Mouse (Mus musculus) heart, adult 2 months (tissue): ENCODE measurements around the gene Ubxn4. TPM values are rescaled to one million over a fixed set of nuclear protein-coding genes. Genes with fewer than 3 reads are reported as not detected.

Source experiments
- DNase-seq, 2 experiments: peaks; one replicate each; pipeline ENCODE4 v3.0.0; 2021
- H3K27ac ChIP-seq: fragments of 200-600 bp; 2 replicates; pipeline ENCODE4 v1.8.1; 2022
- H3K27me3 ChIP-seq: fragments of 200-500 bp; 2 replicates; pipeline ENCODE4 v1.6.1; 2012; ENCODE audit warnings: mild to moderate bottlenecking, low read length, inconsistent platforms, mixed read lengths; ENCODE audit not compliant: control insufficient read depth, insufficient read depth
- H3K36me3 ChIP-seq: fragments of 200-500 bp; 2 replicates; pipeline ENCODE4 v1.6.1; 2012; ENCODE audit warnings: low read length, inconsistent platforms; ENCODE audit not compliant: control insufficient read depth, insufficient read depth
- H3K4me1 ChIP-seq: fragments of 200-500 bp; 2 replicates; pipeline ENCODE4 v1.6.1; 2011; ENCODE audit warnings: low read length; ENCODE audit not compliant: control insufficient read depth, insufficient read depth
- H3K4me3 ChIP-seq: fragments of 200-600 bp; 2 replicates; pipeline ENCODE4 v1.8.1; 2022
- H3K79me2 ChIP-seq: fragments of 200-500 bp; replicated peaks from 2 replicates; pipeline ENCODE4 v1.6.1; 2012; ENCODE audit warnings: mild to moderate bottlenecking, inconsistent platforms, low read length, moderate library complexity, mixed read lengths; ENCODE audit not compliant: control insufficient read depth, insufficient read depth
- H3K9ac ChIP-seq: fragments of 200-500 bp; 2 replicates; pipeline ENCODE4 v1.6.1; 2012; ENCODE audit warnings: low read depth, mild to moderate bottlenecking, control low read depth, inconsistent platforms, low read length, mixed read lengths
- CTCF ChIP-seq: fragments of 200-600 bp; IDR thresholded peaks from 2 replicates; pipeline ENCODE4 v1.8.1; 2022; ENCODE audit warnings: antibody characterized with exemption, mild to moderate bottlenecking, moderate library complexity
- EP300 ChIP-seq: fragments of 200-500 bp; IDR thresholded peaks from 2 replicates; pipeline ENCODE4 v1.6.1; 2011; ENCODE audit warnings: low read depth, low read length, control low read depth; ENCODE audit not compliant: insufficient read depth
- POLR2A ChIP-seq: fragments of 200-500 bp; IDR thresholded peaks from 2 replicates; pipeline ENCODE4 v1.6.1; 2011; ENCODE audit warnings: mild to moderate bottlenecking, low read depth, low read length, control low read depth; ENCODE audit not compliant: insufficient read depth
- WGBS: fragments of 180-500 bp; shearing (Covaris S2); methylation state at CpG from one replicate; pipeline ENCODE4 v1.1.7; 2018; 5-methylcytosine and 5-hydroxymethylcytosine counted together
- intact Hi-C: fragments of 180-260 bp; cut with DNase I; formaldehyde crosslinking; loops from one replicate; pipeline ENCODE4 v1.15.1; 2025
- microRNA-seq, 2 experiments: library from miRNA; unstranded; fragments of <30 nt; microRNA quantifications; one replicate each; pipeline ENCODE4 v1.2.0; 2021
- polyA plus RNA-seq: library from polyadenylated mRNA; depleted of rRNA; stranded (reverse); fragments of >200 nt; gene quantifications from 2 replicates; pipeline ENCODE4 v1.2.3, GENCODE M21; 2012; rRNA removed
- total RNA-seq, 2 experiments: library from RNA; stranded (reverse); gene quantifications; 2 replicates each; pipeline ENCODE4 v1.2.3; 2021

Gene Ubxn4
- total and polyA plus RNA-seq, 3 experiments = 12.4 to 40.4 (median 38.0) TPM

DNA sequence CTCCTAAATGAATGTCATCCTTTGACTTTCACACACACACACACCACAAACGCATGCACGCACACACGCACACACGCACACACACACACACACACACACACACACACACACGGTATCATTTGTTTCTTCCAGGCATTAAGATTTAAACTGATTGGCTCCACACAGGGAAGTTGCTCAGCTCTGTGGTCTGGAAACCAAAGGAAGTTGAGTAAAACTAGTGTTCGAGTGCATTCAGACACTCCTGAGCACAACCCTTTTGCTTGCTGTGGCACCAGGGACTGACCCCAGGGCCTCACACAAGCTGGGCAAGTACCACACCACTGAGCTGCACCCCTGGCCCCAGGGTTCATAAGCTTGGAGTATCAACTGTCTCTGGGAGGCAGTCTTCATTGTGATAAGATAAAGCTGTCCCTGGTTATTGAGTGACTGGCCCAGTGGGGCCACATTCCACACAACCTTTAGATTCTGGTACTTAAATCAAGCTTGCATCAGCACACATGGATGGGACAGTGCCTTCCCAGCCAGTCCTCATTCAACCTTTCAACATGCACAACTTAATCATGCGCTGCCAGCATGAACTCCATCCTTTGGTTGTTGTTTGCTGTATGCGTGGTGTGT lies 79.4 kb downstream of the Ubxn4 start:
- Histone ChIP-seq H3K36me3 (no peaks in the 10 kb centered on the region), H3K9ac (no peak overlapping the region), H3K27me3 (no peaks in the 10 kb centered on the region), H3K4me1 (no peaks in the 10 kb centered on the region), H3K79me2 (no peaks in the 10 kb centered on the region), H3K27ac (no peak overlapping the region), H3K4me3 (no peak overlapping the region)
- intact Hi-C loops = no loop called here
- no peak for DNase-seq
- WGBS = 87% methylated on average over 8 of the region's 8 CpGs
- TF ChIP-seq EP300 (no peak), CTCF (no peak), POLR2A (no peak)

DNA sequence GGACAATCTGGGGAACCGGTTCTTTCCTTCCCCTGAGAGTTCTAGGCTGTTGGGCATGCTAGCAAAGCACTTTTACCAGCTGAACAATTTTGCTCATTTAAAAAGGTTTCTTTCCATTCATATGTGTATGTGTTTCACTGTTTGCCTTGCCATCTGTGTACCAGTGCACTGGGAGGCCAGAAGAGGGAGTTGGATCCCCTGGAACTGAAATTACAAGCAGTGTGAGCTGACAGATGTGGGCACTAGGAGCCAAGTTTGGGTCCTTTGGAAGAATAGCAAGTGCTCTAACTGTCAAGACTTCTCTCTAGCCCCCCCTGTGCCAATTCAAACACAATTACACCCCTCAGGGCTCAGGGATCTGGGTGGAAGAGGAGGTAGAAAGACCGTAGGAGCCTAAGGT lies 81.0 kb downstream of the Ubxn4 start:
- Histone ChIP-seq H3K27ac (no peak overlapping the region), H3K4me3 (no peak overlapping the region), H3K9ac (no peak overlapping the region), H3K27me3 (no peaks in the 10 kb centered on the region), H3K36me3 (no peaks in the 10 kb centered on the region), H3K79me2 (no peaks in the 10 kb centered on the region), H3K4me1 (no peaks in the 10 kb centered on the region)
- 80% methylated on average over 2 of the region's 2 CpGs for WGBS
- no peak for DNase-seq
- TF ChIP-seq POLR2A = no peak
- no peak for TF ChIP-seq EP300
- TF ChIP-seq CTCF = no peak
- intact Hi-C loops = no loop called here

DNA sequence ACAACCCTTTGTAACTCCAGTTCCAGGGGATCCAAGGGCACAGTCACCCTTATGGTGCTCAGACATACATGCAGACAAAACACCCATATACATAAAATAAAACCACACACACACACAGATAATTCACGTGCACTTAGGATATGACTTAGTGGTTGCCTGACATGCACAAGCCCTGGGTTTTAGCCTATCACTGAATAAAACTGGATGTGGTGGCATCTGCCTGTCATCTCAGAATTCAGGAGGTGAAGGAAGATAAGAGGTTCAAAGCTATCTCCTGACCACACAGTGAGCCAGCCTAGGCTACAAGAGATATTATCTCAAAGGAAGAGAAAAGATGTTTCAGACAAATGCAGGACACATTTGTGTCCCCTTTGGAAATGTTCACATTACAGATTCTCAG lies 83.4 kb downstream of the Ubxn4 start:
- TF ChIP-seq CTCF = no peak
- TF ChIP-seq EP300 = no peak
- no peak for TF ChIP-seq POLR2A

DNA sequence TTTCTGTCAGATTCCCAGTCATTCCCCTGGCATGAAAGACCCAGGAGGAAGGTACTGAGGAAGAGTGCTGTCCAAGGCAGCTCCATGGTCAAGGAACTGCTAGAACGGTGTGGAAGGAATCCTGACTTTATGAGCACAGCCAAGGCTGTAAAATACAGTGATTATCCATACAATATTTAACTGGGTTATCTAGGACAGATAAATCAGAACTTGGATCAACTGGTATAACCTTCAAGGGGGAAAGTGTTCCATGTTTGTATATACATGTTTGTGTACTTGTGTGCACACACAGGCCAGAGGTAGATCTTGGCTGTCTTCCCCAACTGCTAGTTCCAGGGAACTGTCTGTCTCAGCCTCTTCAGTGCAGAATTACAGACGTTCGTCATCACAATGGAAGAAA lies 84.5 kb downstream of the Ubxn4 start, which contains the start of gene Lct:
TSS of gene Lct (minus strand) at position 101 of the 400 bp plus-strand sequence.
- H3K79me2 ChIP-seq = no peaks in the 10 kb centered on the region
- intact Hi-C loops = no loop called here
- H3K9ac ChIP-seq = no peak within 1 kb of the TSS
- DNase-seq = no peak
- H3K4me3 ChIP-seq = no peak within 1 kb of the TSS
- H3K27ac ChIP-seq = no peak within 1 kb of the TSS
- TF ChIP-seq CTCF = no peak
- no peak for TF ChIP-seq EP300
- TF ChIP-seq POLR2A = no peak
- 69% methylated on average over 3 of the region's 3 CpGs for WGBS
- H3K27me3 ChIP-seq = no peaks in the 10 kb centered on the region
- H3K36me3 ChIP-seq = no peaks in the 10 kb centered on the region
- no peaks in the 10 kb centered on the region for H3K4me1 ChIP-seq

More for the DNA sequence above, 83.4 kb downstream of the Ubxn4 start:
- H3K27me3 ChIP-seq = no peaks in the 10 kb centered on the region
- no peaks in the 10 kb centered on the region for H3K4me1 ChIP-seq
- H3K79me2 ChIP-seq = no peaks in the 10 kb centered on the region
- intact Hi-C loops = no loop called here
- H3K27ac ChIP-seq = no peak overlapping the region
- WGBS = 79% methylated on average over 1 of the region's 1 CpGs
- H3K9ac ChIP-seq = no peak overlapping the region
- DNase-seq = no peak
- no peak overlapping the region for H3K4me3 ChIP-seq
- no peaks in the 10 kb centered on the region for H3K36me3 ChIP-seq

Small RNA genes within 50 kb of the gene (microRNA-seq; reads per million reads assigned to microRNA genes)
- gene Mir128-1 = 296 to 360 reads per million in 2 experiments

Other genes with a start within 250 kb of the Ubxn4 start
- gene Zranb3, start 140.9 kb upstream of the Ubxn4 start, total RNA-seq = 1 to 10 TPM; 4.8 to 5.0 TPM
- 1.00 and 1.6 TPM in 2 replicates for gene Zranb3, start 140.9 kb upstream of the Ubxn4 start, polyA plus RNA-seq
- 10 to 100 TPM; 47.8 to 54.5 TPM for gene R3hdm1, start 140.7 kb upstream of the Ubxn4 start, total RNA-seq
- gene R3hdm1, start 140.7 kb upstream of the Ubxn4 start, polyA plus RNA-seq = 33.1 and 33.9 TPM in 2 replicates
- not detected for gene Lct, start 84.4 kb downstream of the Ubxn4 start, total RNA-seq
- 0.02 TPM in 1 of 2 replicates, not detected in the other for gene Lct, start 84.4 kb downstream of the Ubxn4 start, polyA plus RNA-seq
- 1 to 10 TPM; 5.2 to 5.7 TPM for gene Mcm6, start 115.7 kb downstream of the Ubxn4 start, total RNA-seq
- 3.4 and 4.5 TPM in 2 replicates for gene Mcm6, start 115.7 kb downstream of the Ubxn4 start, polyA plus RNA-seq
- 10 to 100 TPM; 57.4 to 66.9 TPM for gene Dars, start 173.4 kb downstream of the Ubxn4 start, total RNA-seq
- 15.5 and 34.1 TPM in 2 replicates for gene Dars, start 173.4 kb downstream of the Ubxn4 start, polyA plus RNA-seq